Mouse (Mus musculus) limb, embryonic 14.5 days (tissue): ENCODE results near the gene Bag2. TPM values are rescaled to one million over a fixed set of nuclear protein-coding genes. Genes with fewer than 3 reads are reported as not detected.

Experiments used
- ATAC-seq: fragments of 200-750 bp; cut with Nextera tagmentation; 2 replicates; pipeline ENCODE4 v1.8.0; 2017; ENCODE audit warnings: low read depth, moderate number of reproducible peaks, moderate TSS enrichment; ENCODE audit not compliant: low FRiP score
- DNase-seq: peaks from one replicate; pipeline ENCODE4 v3.0.0-alpha.2; 2015; ENCODE audit warnings: low spot score
- H3K27ac ChIP-seq: fragments of 300-500 bp; sonication (generic); replicated peaks from 2 replicates; pipeline ENCODE4 v1.5.1; 2014; ENCODE audit warnings: low read depth, mild to moderate bottlenecking, low read length, moderate library complexity, mixed read lengths
- H3K27me3 ChIP-seq: fragments of 300-500 bp; sonication (generic); 2 replicates; pipeline ENCODE4 v1.6.1; 2014; ENCODE audit warnings: low read length, mixed read lengths; ENCODE audit not compliant: control insufficient read depth, insufficient read depth
- H3K36me3 ChIP-seq: fragments of 300-500 bp; sonication (generic); 2 replicates; pipeline ENCODE4 v1.6.1; 2014; ENCODE audit warnings: mild to moderate bottlenecking, low read length, moderate library complexity, mixed read lengths; ENCODE audit not compliant: control insufficient read depth, insufficient read depth
- H3K4me1 ChIP-seq: fragments of 300-500 bp; sonication (generic); 2 replicates; pipeline ENCODE4 v1.6.1; 2014; ENCODE audit warnings: antibody characterized with exemption, low read length, mixed read lengths; ENCODE audit not compliant: control insufficient read depth, insufficient read depth
- H3K4me2 ChIP-seq: fragments of 300-500 bp; sonication (generic); replicated peaks from 2 replicates; pipeline ENCODE4 v1.6.1; 2014; ENCODE audit warnings: low read depth, mild to moderate bottlenecking, low read length, moderate library complexity; ENCODE audit not compliant: severe bottlenecking
- H3K4me3 ChIP-seq: fragments of 300-500 bp; sonication (generic); replicated peaks from 2 replicates; pipeline ENCODE4 v1.5.1; 2014; ENCODE audit warnings: low read length
- H3K9ac ChIP-seq: fragments of 300-500 bp; sonication (generic); 2 replicates; pipeline ENCODE4 v1.6.1; 2014; ENCODE audit warnings: mild to moderate bottlenecking, low read depth, low read length, moderate library complexity; ENCODE audit not compliant: severe bottlenecking
- H3K9me3 ChIP-seq: fragments of 300-500 bp; sonication (generic); 2 replicates; pipeline ENCODE4 v1.6.1; 2016; ENCODE audit warnings: low read length; ENCODE audit not compliant: control insufficient read depth
- POLR2A ChIP-seq: fragments of 200-500 bp; IDR thresholded peaks from 2 replicates; pipeline ENCODE4 v1.8.0; 2012; ENCODE audit warnings: inconsistent platforms, mild to moderate bottlenecking, moderate library complexity, borderline replicate concordance; ENCODE audit not compliant: insufficient read depth, insufficient read length; ENCODE audit errors: extremely low read depth
- WGBS: fragments of 180-500 bp; shearing (Covaris S2); extraction: QIAGEN DNeasy Blood & Tissue Kit; methylation state at CpG from one replicate; pipeline ENCODE4 v1.1.7; 2014; 5-methylcytosine and 5-hydroxymethylcytosine counted together
- polyA plus RNA-seq, 2 experiments: library from polyadenylated mRNA; depleted of rRNA in 1 of 2; stranded (reverse) in 1 of 2; unstranded in 1 of 2; fragments of >200 nt; fragmentation: Nextera tagmentation in 1 of 2; extraction: Ambion mirVana in 1 of 2; gene quantifications; 2 replicates each; pipeline versions ENCODE4 v1.2.1 to v1.2.3; 2012 to 2014

The Bag2 gene
- polyA plus RNA-seq, 2 experiments = 41.3 to 49.9 TPM

DNA sequence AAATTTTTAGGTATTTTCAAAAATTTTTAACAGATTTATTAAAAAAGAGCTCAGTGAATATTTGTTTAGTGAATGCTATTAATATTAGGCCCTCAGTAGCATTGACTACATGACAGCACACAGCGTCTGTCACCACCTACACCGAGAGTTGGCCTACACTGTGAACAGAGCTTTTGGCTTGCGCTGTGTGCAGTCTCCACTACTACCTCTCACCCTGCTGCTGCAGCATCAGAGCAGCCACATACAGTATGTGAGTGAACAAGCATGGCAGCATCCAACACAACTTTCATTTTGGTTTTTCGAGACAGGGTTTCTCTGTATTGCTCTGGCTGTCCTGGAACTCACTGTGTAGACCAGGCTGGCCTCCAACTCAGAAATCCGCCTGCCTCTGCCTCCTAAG is 27.0 kb upstream of the Bag2 start:
- Histone ChIP-seq H3K4me3 (no peak overlapping the region), H3K36me3 (peaks cover 20% of the 10 kb centered on the region), H3K4me2 (no peak overlapping the region), H3K9me3 (no peaks in the 10 kb centered on the region), H3K4me1 (no peaks in the 10 kb centered on the region), H3K27ac (no peak overlapping the region), H3K9ac (no peak overlapping the region), H3K27me3 (no peaks in the 10 kb centered on the region)
- no peak for TF ChIP-seq POLR2A
- ATAC-seq (no peak), DNase-seq (no peak)
- WGBS = 95% methylated on average over 5 of the region's 5 CpGs

DNA sequence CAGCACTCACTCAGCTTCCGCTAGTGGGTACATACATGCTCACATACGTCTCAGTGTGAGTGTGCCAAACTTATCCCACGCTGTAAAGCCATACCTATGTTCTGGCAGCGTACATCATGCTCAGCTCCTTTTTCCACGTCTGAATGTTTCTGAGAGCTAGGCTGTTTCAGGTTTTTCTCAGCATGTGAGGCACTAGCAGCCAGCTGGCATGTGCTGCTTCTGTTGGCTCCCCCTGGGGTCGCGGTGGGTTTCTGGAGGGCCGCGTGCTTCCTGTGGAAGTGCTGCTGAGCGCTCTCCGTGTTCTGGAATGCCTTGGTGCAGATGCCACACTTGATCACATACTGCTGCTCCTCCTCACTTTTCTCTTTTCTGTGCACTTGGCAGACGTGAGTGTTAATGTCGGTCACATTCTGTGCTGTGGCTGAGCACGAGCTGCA is 18.6 kb upstream of the Bag2 start:
- Histone ChIP-seq H3K4me1 (no peaks in the 10 kb centered on the region), H3K9me3 (no peaks in the 10 kb centered on the region), H3K9ac (no peak overlapping the region), H3K27me3 (no peaks in the 10 kb centered on the region), H3K27ac (no peak overlapping the region), H3K36me3 (peaks cover 53% of the 10 kb centered on the region), H3K4me2 (no peak overlapping the region), H3K4me3 (no peak overlapping the region)
- DNase-seq = no peak
- 81% methylated on average over 14 of the region's 14 CpGs for WGBS
- TF ChIP-seq POLR2A = no peak
- no peak for ATAC-seq

DNA sequence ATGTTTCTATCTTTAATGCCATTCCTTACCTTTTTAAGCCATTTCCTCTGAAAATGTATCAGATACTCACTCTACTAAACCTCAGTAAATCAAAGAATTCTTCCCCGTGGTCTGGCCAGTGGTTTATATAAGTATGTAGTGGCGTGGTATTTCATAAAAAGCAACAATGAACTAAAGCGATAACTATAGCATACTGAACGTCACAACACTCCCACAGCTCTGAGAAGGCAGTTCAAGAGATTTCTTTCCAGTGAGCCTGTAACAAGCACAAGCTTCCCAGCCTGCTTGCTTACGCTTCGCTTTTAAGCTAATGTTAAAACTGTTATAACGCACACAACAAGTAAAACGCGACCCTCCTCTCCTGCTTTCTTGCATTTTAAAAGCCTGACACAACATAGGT is 14.5 kb upstream of the Bag2 start:
- H3K36me3 ChIP-seq = peaks cover 62% of the 10 kb centered on the region
- H3K9ac ChIP-seq = no peak overlapping the region
- no peak for TF ChIP-seq POLR2A
- H3K4me1 ChIP-seq = no peaks in the 10 kb centered on the region
- ATAC-seq (no peak), DNase-seq (no peak)
- 91% methylated on average over 9 of the region's 9 CpGs for WGBS
- H3K9me3 ChIP-seq = no peaks in the 10 kb centered on the region
- no peaks in the 10 kb centered on the region for H3K27me3 ChIP-seq
- H3K27ac ChIP-seq = no peak overlapping the region
- H3K4me3 ChIP-seq = no peak overlapping the region
- H3K4me2 ChIP-seq = no peak overlapping the region

DNA sequence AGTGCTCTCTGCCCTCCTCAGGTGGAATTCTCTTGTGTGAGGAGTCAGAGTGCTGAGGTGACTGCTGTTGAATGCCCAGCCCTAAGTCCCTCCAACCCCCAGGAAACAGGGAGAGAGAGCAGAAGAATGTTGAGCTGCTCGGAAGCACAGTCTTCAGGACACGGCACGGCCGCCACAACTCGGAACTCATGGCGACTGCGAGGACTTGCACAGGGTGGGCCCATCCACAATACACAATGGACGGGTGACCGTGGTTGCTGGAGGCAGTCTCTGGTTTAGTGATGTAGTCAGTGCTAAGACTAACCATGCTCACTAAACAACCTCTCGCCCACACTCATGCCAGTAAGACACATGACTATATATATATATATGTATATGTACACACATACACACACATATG is 14.0 kb upstream of the Bag2 start:
- no peaks in the 10 kb centered on the region for H3K4me1 ChIP-seq
- DNase-seq (no peak), ATAC-seq (no peak)
- H3K4me2 ChIP-seq = no peak overlapping the region
- peaks cover 62% of the 10 kb centered on the region for H3K36me3 ChIP-seq
- H3K27ac ChIP-seq = no peak overlapping the region
- no peak for TF ChIP-seq POLR2A
- 95% methylated on average over 10 of the region's 10 CpGs for WGBS
- no peaks in the 10 kb centered on the region for H3K9me3 ChIP-seq
- H3K9ac ChIP-seq = no peak overlapping the region
- no peak overlapping the region for H3K4me3 ChIP-seq
- no peaks in the 10 kb centered on the region for H3K27me3 ChIP-seq

DNA sequence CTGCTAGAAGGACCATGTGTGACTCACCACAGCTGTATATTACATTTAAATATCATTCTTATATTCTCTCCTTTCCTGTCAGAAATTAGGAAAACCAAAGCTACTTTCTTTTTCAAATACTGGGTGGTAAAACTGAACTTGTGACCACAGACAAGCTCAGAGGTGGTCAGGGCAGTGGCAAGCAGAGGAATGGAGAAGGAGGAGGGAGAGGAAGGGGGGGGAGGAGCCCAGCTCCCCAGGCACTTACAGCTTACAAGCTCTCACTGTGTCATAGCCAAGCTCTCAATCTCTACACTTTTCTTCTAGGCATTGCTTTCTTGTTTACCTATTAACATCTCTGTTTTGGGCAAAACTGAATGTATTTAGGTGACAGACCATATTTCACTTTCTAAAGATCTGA is 11.2 kb upstream of the Bag2 start:
- no peak for TF ChIP-seq POLR2A
- DNase-seq (no peak), ATAC-seq (no peak)
- Histone ChIP-seq H3K4me3 (no peak overlapping the region), H3K27ac (no peak overlapping the region), H3K9ac (no peak overlapping the region), H3K4me1 (no peaks in the 10 kb centered on the region), H3K9me3 (no peaks in the 10 kb centered on the region), H3K27me3 (no peaks in the 10 kb centered on the region), H3K36me3 (peaks cover 68% of the 10 kb centered on the region), H3K4me2 (no peak overlapping the region)
